Mouse (Mus musculus): ENCODE data around the gene Cacna2d2.

DNA sequence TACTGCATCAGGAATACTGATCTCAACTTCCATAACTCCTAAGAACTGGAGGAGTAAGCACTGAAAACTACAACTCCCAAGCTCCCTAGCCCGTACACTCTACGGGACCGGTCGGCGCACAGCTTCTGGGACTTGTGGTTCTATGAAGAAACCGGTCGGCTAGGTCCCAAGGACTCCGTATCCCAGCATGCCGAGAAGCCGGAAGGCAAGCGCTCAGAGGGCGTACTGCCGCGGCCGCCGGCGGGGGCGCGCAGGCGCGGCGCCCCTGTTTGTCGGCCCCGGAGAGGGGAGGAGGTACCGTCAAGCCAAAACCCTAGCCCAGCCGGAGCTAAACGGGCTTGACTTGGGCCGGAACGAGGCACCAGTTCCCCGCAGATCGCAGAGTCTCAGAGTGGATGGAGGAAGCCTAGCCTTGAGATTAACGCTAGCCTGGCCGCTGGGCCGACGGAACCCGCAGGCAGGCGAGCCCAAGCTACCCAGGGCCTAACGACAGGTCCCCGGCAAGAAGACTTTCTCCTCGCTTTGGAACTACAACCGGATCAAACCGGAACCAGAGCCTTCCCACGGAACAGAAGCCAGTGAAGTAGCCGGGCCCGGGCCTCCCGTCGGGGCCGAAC is 134.5 kb downstream of the Cacna2d2 start, which contains the start of gene Tmem115:
- TF ChIP-seq CTCF (conservative IDR thresholded peaks at IDR 0.05; ENCODE audit: low read length) = no peak
- TF ChIP-seq POU5F1 (IDR thresholded peaks at IDR 0.05; ENCODE audit: borderline replicate concordance, low read length) = no peak
